Mouse (Mus musculus) kidney, adult 11 months (tissue): Measurements from ENCODE around the gene Trim41.
"Not testable (repeated sequence)": the region's sequence is repeated elsewhere in the genome, so short reads cannot be mapped to it uniquely, and the experiment has no call there.

Source experiments
- DNase-seq: peaks from one replicate; pipeline ENCODE4 v3.0.0; 2022

Gene Trim41

GRCm38 (mm10) chr11:48837310-48838180 is 20.4 kb upstream of the Trim41 start:
- peak; percentile 53 for DNase-seq

DNA sequence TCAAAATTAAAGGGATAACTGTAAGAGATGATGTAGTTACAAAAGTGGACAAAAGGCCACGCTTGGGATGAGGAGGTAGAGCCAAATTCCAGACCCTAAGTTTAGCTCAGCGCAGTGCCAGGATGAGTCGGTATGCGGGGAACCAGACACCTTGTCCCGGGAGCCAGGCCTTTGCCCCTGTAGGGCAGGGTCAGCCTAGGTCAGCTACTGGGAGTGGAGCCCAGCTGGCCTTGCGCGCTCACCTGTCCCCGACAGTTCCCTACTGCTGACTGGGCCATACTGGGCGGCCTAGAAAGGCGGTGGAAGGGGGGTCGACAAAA is 19.8 kb upstream of the Trim41 start:
- DNase-seq = peak; percentile 85

DNA sequence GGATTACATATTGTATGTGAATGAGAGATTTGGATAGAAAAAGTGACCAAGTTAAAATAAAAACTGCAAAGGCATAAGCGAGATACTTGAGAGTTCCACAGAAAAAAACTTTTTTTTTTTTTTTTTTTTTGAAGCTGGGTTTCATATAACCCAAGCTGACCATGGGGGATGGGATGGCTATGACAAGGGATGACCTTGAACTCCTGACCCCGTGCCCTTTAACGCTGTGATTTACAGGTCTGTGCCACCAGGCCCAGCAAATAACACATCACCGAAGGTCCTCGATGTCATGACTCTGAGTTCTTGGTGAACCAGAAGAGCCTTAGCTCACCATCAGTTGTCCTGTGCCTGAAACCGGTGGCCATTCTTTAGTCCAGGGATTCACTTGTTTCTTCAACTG is 18.8 kb upstream of the Trim41 start:
- no peak for DNase-seq

DNA sequence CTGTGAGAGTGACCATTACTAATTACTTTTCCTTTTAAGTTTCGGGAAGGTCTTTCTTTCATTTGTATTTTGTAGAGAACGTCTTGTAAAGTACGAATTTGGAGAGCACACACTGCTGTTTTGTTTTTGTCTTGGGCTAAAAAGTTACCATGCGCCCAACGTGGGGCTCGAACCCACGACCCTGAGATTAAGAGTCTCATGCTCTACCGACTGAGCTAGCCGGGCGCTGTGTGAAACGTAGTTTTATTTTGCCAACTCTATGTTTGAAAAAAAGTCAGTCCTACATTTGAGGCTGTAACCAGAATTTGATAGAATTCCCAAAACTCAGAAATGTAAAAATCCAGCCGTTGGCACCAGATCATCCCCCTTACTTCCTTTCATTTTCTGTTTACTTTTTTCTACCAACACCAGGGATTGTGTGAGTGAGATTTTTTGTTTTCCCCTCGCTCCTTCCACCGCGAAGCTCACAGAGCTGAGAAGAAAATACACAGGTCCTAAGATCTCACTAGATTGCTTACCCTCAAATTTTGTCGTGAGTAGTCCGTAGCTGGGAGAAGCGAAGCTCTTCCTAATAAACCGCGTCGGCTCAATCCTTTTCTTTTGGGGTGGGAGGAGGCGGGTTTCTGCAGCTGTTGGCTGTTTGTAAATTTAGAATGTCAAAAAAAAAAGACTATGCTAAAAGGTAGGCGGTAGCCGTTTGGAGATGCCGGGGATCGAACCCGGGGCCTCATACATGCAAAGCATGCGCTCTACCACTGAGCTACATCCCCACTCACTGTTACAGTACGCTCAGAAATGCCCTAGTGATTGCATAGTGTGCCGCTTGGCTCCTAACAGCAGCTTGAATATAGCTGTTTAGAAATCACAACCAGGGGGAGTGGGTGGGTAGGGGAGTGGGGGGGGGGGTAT is 16.8 kb upstream of the Trim41 start:
- DNase-seq = peak; percentile 89

DNA sequence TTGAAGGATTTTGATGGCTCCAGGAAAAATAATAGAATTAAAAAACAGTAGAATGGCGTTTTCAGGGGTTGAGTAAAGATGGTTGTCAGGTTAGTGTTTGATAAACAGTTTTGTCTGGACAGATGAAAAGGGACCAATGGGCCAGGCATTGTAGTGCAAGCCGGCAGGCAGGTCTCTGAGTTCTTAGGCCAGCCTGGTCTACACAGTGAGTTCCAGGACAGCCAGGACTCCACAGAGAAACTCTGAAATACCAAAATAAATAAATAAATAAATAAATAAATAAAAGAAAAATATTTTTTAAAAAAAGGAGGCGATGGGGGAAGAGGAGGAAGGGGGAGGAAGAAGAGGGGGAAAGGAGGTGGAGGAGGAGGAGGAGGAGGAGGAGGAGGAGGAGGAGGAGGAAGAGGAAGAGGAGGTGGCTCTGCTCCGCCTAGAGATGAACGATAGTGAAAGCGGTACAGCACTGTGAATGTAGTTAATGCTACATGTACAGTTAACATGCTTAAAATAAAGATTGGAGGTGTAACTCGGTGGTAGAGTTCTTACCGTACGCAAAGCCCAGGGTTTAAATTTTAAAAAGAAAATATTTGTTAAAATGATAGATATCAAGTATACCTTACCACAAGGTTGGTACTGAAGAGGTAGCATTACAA is 16.1 kb upstream of the Trim41 start:
- DNase-seq = no peak

GRCm38 (mm10) chr11:48831273-48831672 is 14.1 kb upstream of the Trim41 start:
- DNase-seq = no peak

DNA sequence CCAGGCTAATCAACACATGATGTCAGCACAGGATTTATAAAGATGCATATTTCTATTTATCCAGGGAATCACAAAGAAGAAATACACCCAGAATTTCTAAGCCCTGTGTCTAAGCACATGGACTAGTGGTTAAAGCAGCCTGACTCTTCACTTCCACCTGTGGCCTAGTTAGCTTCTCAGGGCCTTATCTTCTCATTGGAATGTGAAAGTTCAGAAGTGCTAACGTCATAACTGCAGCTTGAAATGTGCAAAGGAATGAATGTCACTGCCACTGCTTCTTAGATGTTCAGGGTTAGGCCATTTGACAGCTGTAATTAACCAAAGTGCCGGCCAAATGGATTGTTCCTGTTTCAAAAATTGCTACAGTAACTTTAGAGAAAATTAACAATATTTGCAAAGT is 13.1 kb upstream of the Trim41 start:
- no peak for DNase-seq

GRCm38 (mm10) chr11:48827926-48828325 is 10.8 kb upstream of the Trim41 start:
- DNase-seq = no peak

- DNase-seq = no peak
These were observed 9.6 kb upstream of the Trim41 start for GRCm38 (mm10) chr11:48826752-48827096.

GRCm38 (mm10) chr11:48825979-48826751 is 9.0 kb upstream of the Trim41 start, which contains the start of the genes Trim7 and Gm12184:
Gene Trim7, plus strand, starts transcription at chr11:48826140.
Gene Gm12184, minus strand, starts transcription at chr11:48826655.
- not testable (repeated sequence) for DNase-seq

DNA sequence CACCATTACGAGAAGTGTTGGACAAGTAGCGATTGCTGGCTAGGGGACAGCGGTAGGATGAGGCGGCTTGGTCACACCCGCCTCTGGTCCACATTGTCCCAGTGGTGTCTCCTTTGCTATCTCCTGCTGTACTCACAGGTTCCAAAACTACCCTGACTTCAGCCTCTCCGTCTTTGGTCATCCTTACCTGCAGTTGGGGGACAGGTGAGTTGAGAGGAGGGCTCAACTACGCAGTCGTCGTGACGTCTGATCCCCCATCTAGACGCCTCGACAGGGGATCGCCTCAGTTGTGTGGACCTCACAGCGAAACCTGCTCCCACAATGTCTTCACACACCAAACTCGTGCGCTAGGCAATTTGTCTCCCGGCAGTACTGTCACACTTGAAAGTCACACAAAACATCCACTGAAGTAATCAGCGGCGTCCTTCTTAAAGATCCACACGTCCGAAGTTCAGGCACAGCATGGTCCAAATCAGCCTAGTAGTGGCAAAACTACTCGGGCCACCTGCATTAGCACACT is 7.2 kb upstream of the Trim41 start:
- DNase-seq = no peak

GRCm38 (mm10) chr11:48823536-48823972 is 6.4 kb upstream of the Trim41 start:
- no peak for DNase-seq

GRCm38 (mm10) chr11:48822768-48823512 is 5.8 kb upstream of the Trim41 start:
- DNase-seq = no peak

GRCm38 (mm10) chr11:48821299-48821698 is 4.1 kb upstream of the Trim41 start:
- DNase-seq = not testable (repeated sequence)

GRCm38 (mm10) chr11:48820308-48820674 is 3.1 kb upstream of the Trim41 start:
- DNase-seq = no peak

- no peak for DNase-seq
These were observed 2.6 kb upstream of the Trim41 start for GRCm38 (mm10) chr11:48819614-48820307.

- peak; percentile 80 for DNase-seq
These were observed 1.2 kb upstream of the Trim41 start for GRCm38 (mm10) chr11:48818346-48818745.

DNA sequence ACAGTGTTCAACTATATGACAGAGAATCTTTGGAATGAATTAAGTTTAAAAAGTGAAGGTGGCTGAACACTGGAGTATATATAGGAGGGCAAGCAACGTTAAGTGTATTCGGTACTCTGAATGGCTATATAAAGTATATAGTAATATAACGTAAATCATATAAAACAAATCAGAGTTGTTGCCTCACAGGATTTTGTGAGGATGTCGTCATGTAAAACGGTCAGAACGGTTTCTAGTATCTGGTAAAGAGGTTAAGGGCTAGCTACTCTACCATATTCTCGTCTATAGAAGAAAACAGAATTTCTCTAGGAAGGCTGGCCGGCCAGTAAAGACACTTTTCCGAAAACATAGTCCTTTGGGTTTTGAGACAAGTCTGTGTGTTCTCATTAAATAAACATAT is 641 bp upstream of the Trim41 start:
- no peak for DNase-seq

GRCm38 (mm10) chr11:48816281-48816781 is 822 bp downstream of the Trim41 start:
- peak; percentile 65 for DNase-seq

GRCm38 (mm10) chr11:48815851-48816250 is 1.3 kb downstream of the Trim41 start:
- no peak for DNase-seq

DNA sequence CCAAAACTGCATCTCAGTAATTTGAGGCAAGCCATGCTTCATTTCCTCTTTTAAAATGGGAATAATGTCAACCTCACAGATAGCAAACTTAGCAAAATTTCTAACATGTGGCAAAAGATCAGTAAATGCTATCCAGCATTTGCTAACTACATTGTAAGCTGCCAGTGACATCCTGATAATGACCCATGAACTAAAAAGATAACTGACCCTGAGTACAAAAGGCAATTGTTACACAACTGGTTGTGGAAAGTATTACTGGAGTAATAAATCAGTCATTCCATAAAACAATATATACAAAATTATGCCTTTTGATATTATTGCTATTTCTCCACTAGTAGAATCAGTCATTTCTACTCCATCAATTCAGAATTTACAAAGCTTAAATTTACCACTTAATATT is 3.4 kb downstream of the Trim41 start:
- DNase-seq = no peak
